Mouse (Mus musculus) ovary, postnatal 14 days (tissue): ENCODE measurements around the gene Gsta4.
"Not testable (repeated sequence)": the region's sequence is repeated elsewhere in the genome, so short reads cannot be mapped to it uniquely, and the experiment has no call there.

Source experiments
- DNase-seq: peaks from one replicate; pipeline ENCODE4 v3.0.0; 2022; ENCODE audit warnings: low spot score

The Gsta4 gene

GRCm38 (mm10) chr9:78230461-78230860 is 47.9 kb downstream of the Gsta4 start, which contains the start of gene Gsta1:
Gene Gsta1, plus strand, starts transcription at chr9:78230656.
- DNase-seq = not testable (repeated sequence)

DNA sequence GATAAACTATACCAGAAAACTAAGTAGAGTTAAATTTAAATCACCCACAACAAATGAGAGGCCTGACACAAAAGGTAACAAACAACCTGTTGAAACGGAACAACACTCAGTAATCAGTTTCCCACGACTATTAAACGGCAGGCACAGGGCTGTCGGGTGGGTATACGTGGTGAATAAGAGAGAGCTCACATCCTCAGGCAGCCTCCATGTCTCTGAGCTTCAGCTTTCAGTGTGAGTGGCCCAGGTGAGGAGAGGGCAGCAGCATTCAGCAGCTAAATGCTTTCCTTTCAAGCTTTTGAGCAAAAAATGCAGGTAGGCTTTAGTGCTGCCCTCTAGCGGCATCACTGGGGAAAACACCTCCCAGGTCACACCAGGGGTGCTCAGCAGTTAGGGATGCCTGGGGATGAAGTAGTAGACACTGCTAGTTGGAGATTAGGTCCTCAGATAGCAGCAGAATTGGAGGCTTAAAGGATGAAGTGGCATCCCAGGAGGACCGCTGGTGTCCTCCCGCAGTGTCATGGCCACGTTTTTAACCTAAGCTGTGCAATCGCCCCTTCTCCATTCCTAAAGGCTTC is 50.6 kb downstream of the Gsta4 start:
- DNase-seq = not testable (repeated sequence)

DNA sequence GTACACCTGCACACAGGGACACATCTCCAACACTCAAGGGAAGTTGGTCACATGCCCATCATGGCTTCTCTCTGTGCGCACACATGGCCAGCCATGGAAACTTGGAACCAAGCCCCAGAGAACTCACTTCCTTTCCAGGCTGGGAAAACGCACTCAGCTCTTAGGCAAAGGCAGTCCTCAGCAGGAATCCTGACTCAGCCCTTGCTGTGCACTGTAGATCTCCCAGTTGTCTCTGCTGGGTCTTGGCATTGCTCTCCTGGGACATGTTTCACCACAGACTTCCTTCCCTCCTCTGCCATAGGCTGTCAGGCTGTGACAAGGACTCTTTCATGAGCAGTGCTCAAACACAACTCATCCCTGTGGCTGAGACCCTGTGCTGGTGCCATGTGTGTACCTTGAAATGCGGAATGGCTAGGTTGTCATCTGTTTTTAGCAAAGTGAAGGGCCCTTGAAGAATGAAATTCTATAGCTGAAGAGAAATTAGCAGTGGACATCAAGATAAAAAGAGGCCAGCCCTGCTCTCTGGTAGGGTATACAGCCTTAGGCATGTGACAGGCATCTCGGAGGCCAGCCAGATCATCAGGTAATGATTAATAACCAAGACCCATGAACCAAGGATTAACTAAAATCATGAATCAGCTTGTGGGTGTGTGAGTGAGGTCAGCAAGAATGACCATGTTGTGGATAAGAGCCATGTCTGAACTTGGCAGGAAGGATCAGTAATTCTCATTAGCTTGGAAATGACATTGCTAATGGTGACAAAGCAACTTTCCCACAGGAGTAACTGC is 73.3 kb downstream of the Gsta4 start:
- not testable (repeated sequence) for DNase-seq

DNA sequence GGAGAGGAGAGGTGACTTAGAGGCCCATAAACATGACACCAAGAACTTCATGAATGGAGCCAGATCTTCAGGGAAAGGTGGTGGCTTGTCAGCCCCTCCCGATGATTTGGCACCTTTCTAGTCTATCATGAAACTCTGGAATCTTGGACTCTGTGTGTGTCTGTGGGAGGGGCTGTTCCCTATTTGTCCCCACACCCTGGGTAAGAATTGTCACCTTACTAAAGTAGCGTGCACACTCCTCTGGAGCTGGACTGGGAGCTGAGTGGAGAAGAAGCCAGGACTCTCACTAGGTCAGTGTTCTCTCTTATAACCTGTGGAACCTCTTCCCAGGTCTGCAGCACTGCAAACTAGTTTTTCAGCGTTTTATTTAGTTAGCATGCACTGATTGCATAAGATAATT is 74.3 kb downstream of the Gsta4 start, which contains the start of gene Gm3776:
Gene Gm3776, plus strand, starts transcription at position 216 of the 400 bp plus-strand sequence.
- not testable (repeated sequence) for DNase-seq
